Mouse (Mus musculus) intestine, embryonic 14.5 days (tissue): ENCODE results near the gene Phf11c. TPM values are rescaled to one million over a fixed set of nuclear protein-coding genes. Genes with fewer than 3 reads are reported as not detected.
"Not testable (repeated sequence)": the region's sequence is repeated elsewhere in the genome, so short reads cannot be mapped to it uniquely, and the experiment has no call there.

Experiments
- ATAC-seq: fragments of 200-750 bp; cut with Nextera tagmentation; replicated peaks from 2 replicates; pipeline ENCODE4 v1.8.0; 2017; ENCODE audit warnings: low read depth, moderate number of reproducible peaks, moderate TSS enrichment, moderate library complexity; ENCODE audit not compliant: low FRiP score, low TSS enrichment
- DNase-seq: peaks from one replicate; pipeline ENCODE4 v3.0.0-alpha.2; 2018; ENCODE audit warnings: low spot score
- H3K27ac ChIP-seq: fragments of 300-500 bp; sonication (generic); 2 replicates; pipeline ENCODE4 v1.5.1; 2014; ENCODE audit warnings: low read depth, mild to moderate bottlenecking, control low read depth
- H3K27me3 ChIP-seq: fragments of 300-500 bp; sonication (generic); replicated peaks from 2 replicates; pipeline ENCODE4 v1.6.1; 2014; ENCODE audit warnings: low read length, control low read depth; ENCODE audit not compliant: control insufficient read depth, insufficient read depth
- H3K36me3 ChIP-seq: fragments of 300-500 bp; sonication (generic); 2 replicates; pipeline ENCODE4 v1.6.1; 2014; ENCODE audit warnings: low read length, control low read depth; ENCODE audit not compliant: control insufficient read depth, insufficient read depth
- H3K4me1 ChIP-seq: fragments of 300-500 bp; sonication (generic); replicated peaks from 2 replicates; pipeline ENCODE4 v1.6.1; 2014; ENCODE audit warnings: low read length, control low read depth, mixed read lengths; ENCODE audit not compliant: control insufficient read depth, insufficient read depth
- H3K4me2 ChIP-seq: fragments of 300-500 bp; sonication (generic); 2 replicates; pipeline ENCODE4 v1.6.1; 2014; ENCODE audit warnings: low read length
- H3K4me3 ChIP-seq: fragments of 300-500 bp; sonication (generic); 2 replicates; pipeline ENCODE4 v1.5.1; 2014; ENCODE audit warnings: low read depth, low read length, control low read depth, mixed read lengths
- H3K9ac ChIP-seq: fragments of 300-500 bp; sonication (generic); 2 replicates; pipeline ENCODE4 v1.6.1; 2014; ENCODE audit warnings: mild to moderate bottlenecking, low read length
- H3K9me3 ChIP-seq: fragments of 300-500 bp; sonication (generic); 2 replicates; pipeline ENCODE4 v1.6.1; 2016; ENCODE audit warnings: low read length, control low read depth; ENCODE audit not compliant: control insufficient read depth
- WGBS: fragments of 180-500 bp; shearing (Covaris S2); extraction: QIAGEN DNeasy Blood & Tissue Kit; methylation state at CpG from one replicate; pipeline ENCODE4 v1.1.7; 2014; 5-methylcytosine and 5-hydroxymethylcytosine counted together
- polyA plus RNA-seq: library from polyadenylated mRNA; unstranded; fragments of >200 nt; fragmentation: Nextera tagmentation; extraction: Ambion mirVana; gene quantifications from 2 replicates; pipeline ENCODE4 v1.2.1, GENCODE M21; 2014

Gene Phf11c
- polyA plus RNA-seq, 1 experiment from 2014 or later = 0.91 TPM

DNA sequence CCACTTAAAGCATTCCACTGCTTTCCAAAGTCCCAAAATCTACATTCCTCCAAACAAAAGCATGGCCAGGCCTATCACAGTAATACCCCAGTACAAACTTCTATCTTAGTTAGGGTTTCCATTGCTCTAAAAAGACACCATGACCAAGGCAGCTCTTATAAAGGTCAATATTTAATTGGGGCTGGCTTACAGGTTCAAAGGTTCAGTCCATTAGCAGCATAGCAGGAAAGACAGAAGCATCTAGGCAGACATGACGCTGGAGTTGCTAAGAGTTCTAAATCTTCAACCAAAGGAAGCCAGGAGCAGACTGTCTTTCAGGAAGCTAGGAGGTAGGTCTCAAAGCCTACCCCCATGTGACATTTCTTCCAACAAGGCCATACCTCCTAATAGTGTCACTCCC lies 35.4 kb upstream of the Phf11c start:
- WGBS = 83% methylated on average over 1 of the region's 1 CpGs
- H3K36me3 ChIP-seq = 0 out of 2 replicates have a peak, but pooled peaks cover 3% of the 10 kb centered on the region

DNA sequence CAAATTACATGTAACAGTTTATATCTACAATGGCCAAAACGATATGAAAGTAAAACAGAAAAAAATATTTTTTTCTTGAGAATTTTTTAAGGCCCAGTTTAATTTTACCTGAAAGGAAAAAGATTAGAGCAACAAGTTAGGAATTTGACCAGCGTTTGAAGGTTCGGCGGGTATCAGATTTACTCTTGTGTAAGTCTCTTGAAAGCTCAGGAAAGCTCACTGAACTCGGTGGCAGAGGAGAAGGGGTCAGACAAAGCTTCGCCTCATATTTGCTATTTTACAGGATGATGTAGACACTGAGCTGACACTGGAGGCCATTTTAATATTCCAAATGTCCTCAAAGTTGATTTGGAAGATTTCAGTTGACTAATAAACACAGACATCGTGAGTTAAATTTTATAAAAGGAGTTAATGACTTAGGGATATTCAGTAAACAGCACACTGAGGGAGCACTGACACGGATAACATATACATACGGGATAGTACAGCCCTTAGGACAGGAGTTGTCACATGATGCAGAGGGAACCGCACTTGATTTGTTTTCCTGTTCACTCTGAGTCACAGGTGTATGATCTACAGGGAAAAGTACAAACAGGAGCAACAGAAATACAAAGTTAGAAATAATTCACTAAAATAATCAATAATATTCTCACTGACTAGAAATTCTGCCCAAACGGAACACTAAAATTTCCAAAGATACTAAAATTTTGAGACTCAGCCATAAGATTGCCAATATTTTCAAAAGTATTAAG lies 27.9 kb upstream of the Phf11c start:
- no peak overlapping the region for H3K27ac ChIP-seq
- H3K4me3 ChIP-seq = no peak overlapping the region
- H3K4me1 ChIP-seq = no peaks in the 10 kb centered on the region
- H3K36me3 ChIP-seq = peaks cover 11% of the 10 kb centered on the region
- H3K9ac ChIP-seq = no peak overlapping the region
- H3K9me3 ChIP-seq = no peaks in the 10 kb centered on the region
- no peaks in the 10 kb centered on the region for H3K27me3 ChIP-seq
- ATAC-seq = no peak
- H3K4me2 ChIP-seq = no peak overlapping the region
- no peak for DNase-seq
- WGBS = 88% methylated on average over 11 of the region's 11 CpGs

More for the DNA sequence above, 35.4 kb upstream of the Phf11c start:
- H3K9me3 ChIP-seq = no peaks in the 10 kb centered on the region
- H3K4me1 ChIP-seq = no peaks in the 10 kb centered on the region
- ATAC-seq (no peak), DNase-seq (no peak)
- no peak overlapping the region for H3K9ac ChIP-seq
- H3K4me3 ChIP-seq = no peak overlapping the region
- no peak overlapping the region for H3K4me2 ChIP-seq
- no peak overlapping the region for H3K27ac ChIP-seq
- H3K27me3 ChIP-seq = no peaks in the 10 kb centered on the region

DNA sequence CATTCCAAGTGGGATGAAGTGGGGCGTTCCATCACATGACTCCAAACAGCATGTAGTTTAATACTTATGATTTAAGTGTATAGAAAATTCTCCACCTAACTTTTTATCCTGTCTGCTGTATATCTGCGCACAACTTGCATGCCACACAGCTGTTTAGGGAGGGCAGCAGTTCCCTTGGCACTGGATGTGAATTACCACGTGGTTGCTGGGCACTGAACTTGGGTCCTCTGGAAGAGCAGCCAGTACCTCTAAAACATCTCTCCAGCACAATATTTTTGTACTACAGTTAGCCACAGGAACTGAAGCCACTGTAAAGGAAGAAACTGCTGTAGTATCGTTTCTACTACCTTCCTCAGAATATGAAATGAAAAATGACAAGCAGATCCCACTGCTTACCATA lies 23.0 kb upstream of the Phf11c start:
- 85% methylated on average over 4 of the region's 4 CpGs for WGBS
- Histone ChIP-seq H3K4me3 (no peak overlapping the region), H3K9me3 (no peaks in the 10 kb centered on the region), H3K9ac (no peak overlapping the region), H3K36me3 (peaks cover 37% of the 10 kb centered on the region), H3K4me2 (no peak overlapping the region), H3K4me1 (no peaks in the 10 kb centered on the region), H3K27me3 (no peaks in the 10 kb centered on the region), H3K27ac (no peak overlapping the region)
- DNase-seq = no peak
- no peak for ATAC-seq

DNA sequence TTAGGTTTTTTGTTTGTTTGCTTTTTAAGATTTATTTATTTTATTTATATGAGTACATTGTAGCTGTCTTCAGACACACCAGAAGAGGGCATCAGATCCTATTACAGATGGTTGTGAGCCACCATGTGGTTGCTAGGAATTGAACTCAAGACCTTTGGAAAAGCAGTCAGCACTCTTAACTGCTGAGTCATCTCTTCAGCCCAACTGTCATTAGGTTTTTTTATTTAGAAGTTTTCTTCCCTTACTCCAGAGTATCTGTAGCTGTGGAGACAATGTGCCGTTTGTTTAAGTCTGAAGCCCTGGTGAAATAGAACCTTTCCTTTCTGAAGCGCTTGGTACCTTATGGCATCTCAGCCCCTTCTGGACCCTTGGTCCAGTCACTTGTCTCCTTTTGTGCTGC lies 19.8 kb upstream of the Phf11c start:
- not testable (repeated sequence) for ATAC-seq, H3K27me3 ChIP-seq, H3K27ac ChIP-seq, H3K9ac ChIP-seq, H3K4me2 ChIP-seq, DNase-seq, H3K4me1 ChIP-seq, H3K4me3 ChIP-seq, H3K9me3 ChIP-seq
- H3K36me3 ChIP-seq = peaks cover 35% of the 10 kb centered on the region
- WGBS = 89% methylated on average over 2 of the region's 2 CpGs

DNA sequence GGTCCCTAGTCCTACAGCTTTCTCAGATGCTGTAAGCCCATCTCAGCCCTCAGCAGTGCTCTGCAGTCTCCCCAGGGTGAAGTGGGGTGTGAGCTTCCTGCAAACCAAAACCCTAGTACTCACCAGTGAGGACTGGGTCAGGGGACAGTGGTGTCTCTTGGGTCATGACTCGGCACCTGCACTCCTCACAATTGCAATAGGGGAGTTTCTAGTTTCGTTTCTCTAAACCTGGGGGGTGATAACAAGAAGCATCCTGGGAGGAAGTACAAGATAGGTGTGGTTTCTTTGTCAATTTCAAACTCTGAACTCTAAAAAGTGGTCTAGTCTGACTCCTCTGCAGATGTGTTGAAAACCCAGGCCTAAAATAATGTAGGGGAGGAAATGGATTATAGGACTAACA lies 1.8 kb upstream of the Phf11c start:
- Histone ChIP-seq H3K27me3 (no peaks in the 10 kb centered on the region), H3K4me2 (no peak overlapping the region), H3K4me3 (no peak overlapping the region), H3K27ac (no peak overlapping the region), H3K36me3 (peaks cover 4% of the 10 kb centered on the region), H3K4me1 (no peaks in the 10 kb centered on the region), H3K9ac (no peak overlapping the region), H3K9me3 (no peaks in the 10 kb centered on the region)
- ATAC-seq (no peak), DNase-seq (no peak)
- WGBS = 84% methylated on average over 2 of the region's 2 CpGs

DNA sequence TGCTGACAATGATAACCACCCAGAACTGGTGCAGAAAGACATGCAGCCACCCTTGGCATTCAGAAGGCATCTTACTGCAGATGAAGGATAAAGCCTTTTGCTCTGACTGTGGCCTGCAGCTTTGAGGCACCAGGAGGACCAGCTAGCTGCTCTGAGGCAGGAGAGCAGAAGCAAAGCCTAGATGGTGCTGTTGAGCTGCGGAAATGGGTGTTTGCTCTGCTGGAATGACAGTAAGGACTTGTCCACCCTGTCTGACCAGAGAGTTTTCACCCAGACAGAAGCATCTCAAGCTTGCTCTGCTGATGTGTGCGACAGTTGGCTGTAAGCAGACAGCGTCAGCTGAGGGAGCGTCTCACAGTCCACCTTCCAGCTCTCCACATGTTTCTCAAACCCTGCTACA lies 5.0 kb downstream of the Phf11c start:
- not testable (repeated sequence) for H3K4me1 ChIP-seq, ATAC-seq, H3K36me3 ChIP-seq, H3K27me3 ChIP-seq, DNase-seq, H3K9me3 ChIP-seq, H3K9ac ChIP-seq, H3K27ac ChIP-seq, H3K4me2 ChIP-seq, H3K4me3 ChIP-seq
- 78% methylated on average over 4 of the region's 4 CpGs for WGBS

DNA sequence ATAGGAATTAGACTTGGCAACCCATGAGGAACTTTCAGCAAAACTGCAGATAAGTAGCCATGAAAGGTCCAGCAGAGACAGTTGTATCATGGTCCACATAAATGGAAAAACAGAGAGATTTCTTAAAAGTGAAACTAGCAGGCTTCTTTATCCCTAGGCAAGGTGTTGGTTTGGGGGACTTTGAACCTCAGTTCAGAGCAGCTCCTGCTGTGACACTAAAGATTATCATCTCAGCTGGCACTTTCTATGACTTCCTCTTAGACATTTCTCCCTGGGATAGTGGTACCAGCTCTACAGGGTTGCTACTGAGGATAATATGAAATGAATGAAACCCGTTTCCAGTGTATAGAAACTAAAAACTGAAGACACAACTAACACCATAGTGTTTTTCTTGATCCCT lies 5.6 kb downstream of the Phf11c start:
- H3K36me3 ChIP-seq = no peaks in the 10 kb centered on the region
- WGBS = 73% methylated on average over 1 of the region's 1 CpGs
- no peaks in the 10 kb centered on the region for H3K4me1 ChIP-seq
- H3K4me3 ChIP-seq = no peak overlapping the region
- DNase-seq (no peak), ATAC-seq (no peak)
- H3K9me3 ChIP-seq = no peaks in the 10 kb centered on the region
- H3K4me2 ChIP-seq = no peak overlapping the region
- no peaks in the 10 kb centered on the region for H3K27me3 ChIP-seq
- no peak overlapping the region for H3K27ac ChIP-seq
- no peak overlapping the region for H3K9ac ChIP-seq

DNA sequence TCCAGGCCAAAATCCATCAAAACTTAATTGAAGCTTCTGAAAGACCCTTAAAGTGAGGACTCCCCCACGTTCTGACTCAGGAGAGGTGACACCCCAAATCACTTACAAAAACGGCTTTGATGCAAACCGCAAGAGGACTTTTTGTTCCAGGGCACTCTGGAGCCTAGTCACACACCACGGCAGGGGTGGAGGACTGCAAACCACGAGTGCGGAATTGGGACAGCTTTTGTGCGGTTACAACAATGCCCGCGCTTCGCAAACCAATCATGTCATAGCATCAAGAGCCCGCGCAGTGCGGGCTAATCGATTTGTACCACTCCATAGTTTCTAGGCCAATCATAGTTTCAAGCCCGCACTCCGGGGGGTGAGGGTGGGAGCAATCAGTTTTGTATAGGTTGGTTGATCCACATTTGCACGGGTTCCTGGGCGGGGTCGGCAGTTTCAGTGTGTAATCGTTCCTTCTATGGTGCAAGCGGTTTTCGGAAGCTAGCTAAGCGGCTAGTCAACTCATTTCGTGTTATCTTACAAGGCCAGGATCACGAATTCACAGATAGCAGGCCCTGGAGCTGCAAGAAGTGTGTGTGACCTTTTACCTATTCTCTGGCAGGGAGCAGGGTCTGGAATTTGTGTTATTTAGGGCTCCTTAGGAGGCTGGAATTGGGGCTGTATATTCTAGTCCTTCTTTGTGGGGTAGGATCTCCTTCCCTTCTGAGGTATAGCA lies 24.7 kb downstream of the Phf11c start:
- Histone ChIP-seq H3K27me3 (no peaks in the 10 kb centered on the region), H3K9ac (no peak overlapping the region), H3K4me1 (0 out of 2 replicates have a peak, but pooled peaks cover 4% of the 10 kb centered on the region), H3K9me3 (peaks cover 11% of the 10 kb centered on the region; the same call in 1 of the 2 replicates), H3K27ac (no peak overlapping the region), H3K36me3 (no peaks in the 10 kb centered on the region), H3K4me3 (no peak overlapping the region), H3K4me2 (no peak overlapping the region)
- 91% methylated on average over 25 of the region's 25 CpGs for WGBS
- ATAC-seq = no peak
- DNase-seq = no peak
